Mouse (Mus musculus): ENCODE data around the gene Rnf135.

GRCm38 (mm10) chr11:80150566-80150965, 33.1 kb upstream of the Rnf135 start:
- TF ChIP-seq CTCF (IDR thresholded peaks at IDR 0.05; ENCODE audit: extremely low read depth, insufficient read depth, insufficient read length, insufficient replicate concordance) = no peak
- no peak for TF ChIP-seq POLR2A (IDR thresholded peaks at IDR 0.05; ENCODE audit: low read depth, low read length)

Data from spleen, adult 2 months (tissue).